Mouse (Mus musculus) MEL (cell line): ENCODE measurements around the gene Tfdp2. TPM values are rescaled to one million over a fixed set of nuclear protein-coding genes. Genes with fewer than 3 reads are reported as not detected.
A peak's percentile ranks its signal among the peaks of the same experiment; 100 is the strongest.

ENCODE experiments used
- DNase-seq: peaks from one replicate; pipeline ENCODE4 v3.0.0; 2011; ENCODE audit warnings: low read depth, low spot score
- H3K27ac ChIP-seq: 2 replicates; pipeline ENCODE4 v1.5.1; 2012; ENCODE audit warnings: low read depth, mild to moderate bottlenecking, control low read depth, low read length, moderate library complexity; ENCODE audit not compliant: control insufficient read depth
- H3K27me3 ChIP-seq, 2 experiments: fragments of 150-350 bp in 1 of 2; sonication (generic) in 1 of 2; 2 replicates each; pipeline ENCODE4 v1.6.1; 2012; ENCODE audit warnings: low read length in 2 of 2, mild to moderate bottlenecking in 2 of 2, improper control_type of control experiment in 1 of 2, moderate library complexity in 1 of 2; ENCODE audit not compliant: insufficient read depth in 2 of 2, control insufficient read depth in 1 of 2
- H3K36me3 ChIP-seq, 2 experiments: 2 replicates each; pipeline ENCODE4 v1.6.1; 2012 to 2014; ENCODE audit warnings: low read length in 2 of 2, improper control_type of control experiment in 1 of 2, inconsistent platforms in 1 of 2, mild to moderate bottlenecking in 1 of 2; ENCODE audit not compliant: insufficient read depth in 2 of 2, control insufficient read depth in 1 of 2
- H3K4me1 ChIP-seq, 2 experiments: fragments of 150-350 bp in 1 of 2; sonication (generic) in 1 of 2; 2 replicates each; pipeline ENCODE4 v1.6.1; 2012; ENCODE audit warnings: low read length in 2 of 2, improper control_type of control experiment in 1 of 2, mild to moderate bottlenecking in 1 of 2; ENCODE audit not compliant: insufficient read depth in 2 of 2, control insufficient read depth in 1 of 2
- H3K4me3 ChIP-seq, 2 experiments: fragments of 150-350 bp in 1 of 2; sonication (generic) in 1 of 2; 2 replicates each; pipeline ENCODE4 v1.5.1; 2012; ENCODE audit warnings: low read depth in 2 of 2, low read length in 2 of 2, mild to moderate bottlenecking in 2 of 2, moderate library complexity in 2 of 2, control low read depth in 1 of 2, improper control_type of control experiment in 1 of 2; ENCODE audit not compliant: control insufficient read depth in 1 of 2, insufficient read depth in 1 of 2
- H3K79me2 ChIP-seq: 2 replicates; pipeline ENCODE4 v1.6.1; 2012; ENCODE audit warnings: mild to moderate bottlenecking, low read length, moderate library complexity; ENCODE audit not compliant: control insufficient read depth, poor library complexity, insufficient read depth
- H3K9ac ChIP-seq: 2 replicates; pipeline ENCODE4 v1.6.1; 2012; ENCODE audit warnings: low read depth, mild to moderate bottlenecking, control low read depth, low read length, moderate library complexity; ENCODE audit not compliant: control insufficient read depth, poor library complexity, severe bottlenecking
- H3K9me3 ChIP-seq: fragments of 150-350 bp; sonication (generic); replicated peaks from 2 replicates; pipeline ENCODE4 v1.6.1; 2012; ENCODE audit warnings: mild to moderate bottlenecking, low read length, improper control_type of control experiment, moderate library complexity; ENCODE audit not compliant: insufficient read depth
- BHLHE40 ChIP-seq: IDR thresholded peaks from 2 replicates; pipeline ENCODE4 v1.6.1; 2012; ENCODE audit warnings: low read depth, mild to moderate bottlenecking, inconsistent platforms, low read length, improper control_type of control experiment, borderline replicate concordance
- CHD1 ChIP-seq: IDR thresholded peaks from 2 replicates; pipeline ENCODE4 v1.6.1; 2012; ENCODE audit warnings: low read depth, mild to moderate bottlenecking, inconsistent platforms, low read length, improper control_type of control experiment
- CHD2 ChIP-seq: IDR thresholded peaks from 2 replicates; pipeline ENCODE4 v1.6.1; 2011; ENCODE audit warnings: low read length, improper control_type of control experiment
- CTCF ChIP-seq, 3 experiments: IDR thresholded peaks in 2 of 3; conservative IDR thresholded peaks in 1 of 3; 2 replicates each; pipeline ENCODE4 v1.5.1; 2011 to 2012; ENCODE audit warnings: low read length in 3 of 3, low read depth in 2 of 3, mild to moderate bottlenecking in 2 of 3, improper control_type of control experiment in 1 of 3, inconsistent platforms in 1 of 3, mixed read lengths in 1 of 3, moderate library complexity in 1 of 3; ENCODE audit not compliant: control insufficient read depth in 1 of 3, insufficient read depth in 1 of 3, poor library complexity in 1 of 3, severe bottlenecking in 1 of 3
- E2F4 ChIP-seq: IDR thresholded peaks from 2 replicates; pipeline ENCODE4 v1.6.1; 2011; ENCODE audit warnings: low read depth, low read length, improper control_type of control experiment, borderline replicate concordance
- ELF1 ChIP-seq: IDR thresholded peaks from 2 replicates; pipeline ENCODE4 v1.6.1; 2014; ENCODE audit warnings: low read depth, mild to moderate bottlenecking, inconsistent platforms, low read length, improper control_type of control experiment, moderate library complexity
- EP300 ChIP-seq, 2 experiments: IDR thresholded peaks; 2 replicates each; pipeline ENCODE4 v1.6.1; 2011; ENCODE audit warnings: improper control_type of control experiment in 2 of 2, low read length in 2 of 2, low read depth in 1 of 2, mild to moderate bottlenecking in 1 of 2
- ETS1 ChIP-seq: IDR thresholded peaks from 2 replicates; pipeline ENCODE4 v1.6.1; 2012; ENCODE audit warnings: low read depth, mild to moderate bottlenecking, inconsistent platforms, low read length, improper control_type of control experiment, moderate library complexity
- GABPA ChIP-seq: IDR thresholded peaks from 2 replicates; pipeline ENCODE4 v1.6.1; 2012; ENCODE audit warnings: low read depth, mild to moderate bottlenecking, inconsistent platforms, low read length, improper control_type of control experiment, moderate library complexity
- GATA1 ChIP-seq: IDR thresholded peaks from 2 replicates; pipeline ENCODE4 v1.6.1; 2011; ENCODE audit warnings: low read depth, low read length, improper control_type of control experiment
- HCFC1 ChIP-seq: IDR thresholded peaks from 2 replicates; pipeline ENCODE4 v1.6.1; 2012; ENCODE audit warnings: low read depth, mild to moderate bottlenecking, inconsistent platforms, low read length, improper control_type of control experiment, moderate library complexity
- KAT2A ChIP-seq: conservative IDR thresholded peaks from 2 replicates; pipeline ENCODE4 v1.6.1; 2012; ENCODE audit warnings: low read depth, low read length, improper control_type of control experiment, inconsistent platforms
- MAFK ChIP-seq: IDR thresholded peaks from 2 replicates; pipeline ENCODE4 v1.6.1; 2011; ENCODE audit warnings: low read depth, mild to moderate bottlenecking, low read length, improper control_type of control experiment, borderline replicate concordance
- MEF2A ChIP-seq: IDR thresholded peaks from 2 replicates; pipeline ENCODE4 v1.6.1; 2014; ENCODE audit warnings: low read depth, mild to moderate bottlenecking, inconsistent platforms, low read length, improper control_type of control experiment; ENCODE audit not compliant: poor library complexity, insufficient replicate concordance, severe bottlenecking; ENCODE audit errors: extremely low read depth
- MYC ChIP-seq: IDR thresholded peaks from 2 replicates; pipeline ENCODE4 v1.6.1; 2011; ENCODE audit warnings: low read depth, mild to moderate bottlenecking, low read length, improper control_type of control experiment, moderate library complexity
- NELFE ChIP-seq: IDR thresholded peaks from 2 replicates; pipeline ENCODE4 v1.6.1; 2011; ENCODE audit warnings: low read depth, low read length, improper control_type of control experiment
- POLR2AphosphoS5 ChIP-seq: IDR thresholded peaks from 2 replicates; pipeline ENCODE4 v1.6.1; 2012; ENCODE audit warnings: low read depth, borderline replicate concordance, mild to moderate bottlenecking, inconsistent platforms, low read length, moderate library complexity, mixed read lengths
- RAD21 ChIP-seq: IDR thresholded peaks from 2 replicates; pipeline ENCODE4 v1.6.1; 2011; ENCODE audit warnings: mild to moderate bottlenecking, low read depth, low read length, improper control_type of control experiment
- RCOR1 ChIP-seq: IDR thresholded peaks from 2 replicates; pipeline ENCODE4 v1.6.1; 2012; ENCODE audit warnings: low read depth, mild to moderate bottlenecking, inconsistent platforms, low read length, improper control_type of control experiment
- SIN3A ChIP-seq: IDR thresholded peaks from 2 replicates; pipeline ENCODE4 v1.6.1; 2012; ENCODE audit warnings: low read length, improper control_type of control experiment, inconsistent platforms
- SMC3 ChIP-seq: IDR thresholded peaks from 2 replicates; pipeline ENCODE4 v1.6.1; 2011; ENCODE audit warnings: low read depth, low read length, improper control_type of control experiment
- TAL1 ChIP-seq: IDR thresholded peaks from 2 replicates; pipeline ENCODE4 v1.6.1; 2012; ENCODE audit warnings: mild to moderate bottlenecking, inconsistent platforms, low read length, moderate library complexity, mixed read lengths
- TBP ChIP-seq: IDR thresholded peaks from 2 replicates; pipeline ENCODE4 v1.8.0; 2011; ENCODE audit warnings: low read depth, low read length, improper control_type of control experiment
- TCF12 ChIP-seq: IDR thresholded peaks from 2 replicates; pipeline ENCODE4 v1.6.1; 2014; ENCODE audit warnings: low read depth, mild to moderate bottlenecking, inconsistent platforms, low read length, improper control_type of control experiment, moderate library complexity
- USF2 ChIP-seq, 2 experiments: IDR thresholded peaks; 2 replicates each; pipeline ENCODE4 v1.6.1; 2011 to 2012; ENCODE audit warnings: improper control_type of control experiment in 2 of 2, low read length in 2 of 2, borderline replicate concordance in 1 of 2, inconsistent platforms in 1 of 2, low read depth in 1 of 2, mild to moderate bottlenecking in 1 of 2; ENCODE audit not compliant: insufficient read depth in 1 of 2
- ZC3H11A ChIP-seq: IDR thresholded peaks from 2 replicates; pipeline ENCODE4 v1.6.1; 2012; ENCODE audit warnings: low read depth, mild to moderate bottlenecking, inconsistent platforms, low read length, improper control_type of control experiment
- ZKSCAN1 ChIP-seq: IDR thresholded peaks from 2 replicates; pipeline ENCODE4 v1.6.1; 2012; ENCODE audit warnings: low read depth, mild to moderate bottlenecking, inconsistent platforms, low read length, improper control_type of control experiment, moderate library complexity
- ZMIZ1 ChIP-seq: IDR thresholded peaks from 2 replicates; pipeline ENCODE4 v1.6.1; 2012; ENCODE audit warnings: low read depth, mild to moderate bottlenecking, inconsistent platforms, low read length, improper control_type of control experiment, moderate library complexity
- polyA plus RNA-seq, 2 experiments: library from polyadenylated mRNA; stranded (reverse) in 1 of 2; unstranded in 1 of 2; fragments of >175 nt in 1 of 2; fragments of >200 nt in 1 of 2; gene quantifications; 2 replicates each; pipeline versions ENCODE4 v1.2.1 to v1.2.4; 2012; ENCODE audit warnings: low replicate concordance in 2 of 2, low read depth in 1 of 2; ENCODE audit not compliant: insufficient read length in 2 of 2, insufficient read depth in 1 of 2, missing spikeins in 1 of 2
- total RNA-seq: library from RNA; depleted of rRNA; stranded (reverse); fragments of 300-350 nt; gene quantifications from 2 replicates; pipeline ENCODE4 v1.2.3, GENCODE M21; 2012

Tfdp2 gene
- total and polyA plus RNA-seq, 3 experiments, result 7.7 to 15.4 TPM; not detected in 1

GRCm38 (mm10) chr9:96167168-96167585, 28.9 kb upstream of the Tfdp2 start:
- no peak overlapping the region for H3K9ac ChIP-seq
- no peaks in the 10 kb centered on the region for H3K79me2 ChIP-seq
- TF ChIP-seq NELFE (no peak), MAFK (no peak), MEF2A (no peak), RCOR1 (no peak), BHLHE40 (no peak), CHD2 (no peak), ETS1 (no peak), KAT2A (no peak), POLR2AphosphoS5 (no peak), ZC3H11A (peak; percentile 53), SMC3 (peak; percentile 88), HCFC1 (no peak), ZKSCAN1 (no peak), TCF12 (no peak), TAL1 (no peak), RAD21 (peak; percentile 66), CTCF (IDR thresholded peaks at IDR 0.05 in 2 of 3, conservative IDR thresholded peaks at IDR 0.05 in 1 of 3; ENCODE audit: control insufficient read depth in 1 of 3, insufficient read depth in 1 of 3, low read depth in 2 of 3, low read length in 3 of 3, poor library complexity in 1 of 3, severe bottlenecking in 1 of 3) (peak; percentile 89 to 99 (median 92)), ELF1 (no peak), SIN3A (no peak), E2F4 (no peak), ZMIZ1 (no peak), CHD1 (no peak), USF2 (IDR thresholded peaks at IDR 0.05; ENCODE audit: borderline replicate concordance in 1 of 2, insufficient read depth in 1 of 2, low read depth in 1 of 2, low read length in 2 of 2) (no peak), GABPA (no peak), EP300 (IDR thresholded peaks at IDR 0.05; ENCODE audit: low read depth in 1 of 2, low read length in 2 of 2) (no peak), MYC (no peak), GATA1 (peak; percentile 56; the same call in 1 of the 2 replicates), TBP (no peak)
- TF ChIP-seq, all 39 proteins: peak for 5
- peak; percentile 74 for DNase-seq
- Histone ChIP-seq H3K27me3 (no peaks in the 10 kb centered on the region), H3K4me3 (no peak overlapping the region), H3K27ac (no peak overlapping the region), H3K36me3 (peaks cover 0 to 7% of the 10 kb centered on the region in 2 experiments; a peak in 2 of 4 replicates), H3K9me3 (no peaks in the 10 kb centered on the region), H3K4me1 (peaks cover 3 to 10% of the 10 kb centered on the region in 2 experiments; a peak in 3 of 4 replicates)
